Mouse (Mus musculus) G1E-ER4 (cell line): ENCODE measurements around the gene Ninl. TPM values are rescaled to one million over a fixed set of nuclear protein-coding genes. Genes with fewer than 3 reads are reported as not detected.

Source experiments
- GATA1 ChIP-seq: IDR thresholded peaks from one replicate; pipeline ENCODE4 v1.8.0; 2012; ENCODE audit warnings: low read length, inconsistent platforms
- polyA plus RNA-seq: library from polyadenylated mRNA; stranded (reverse); fragments of >175 nt; gene quantifications from 2 replicates; pipeline ENCODE4 v1.2.3, GENCODE M21; 2012

Gene Ninl
- polyA plus RNA-seq, 1 experiment: 9.6 TPM

DNA sequence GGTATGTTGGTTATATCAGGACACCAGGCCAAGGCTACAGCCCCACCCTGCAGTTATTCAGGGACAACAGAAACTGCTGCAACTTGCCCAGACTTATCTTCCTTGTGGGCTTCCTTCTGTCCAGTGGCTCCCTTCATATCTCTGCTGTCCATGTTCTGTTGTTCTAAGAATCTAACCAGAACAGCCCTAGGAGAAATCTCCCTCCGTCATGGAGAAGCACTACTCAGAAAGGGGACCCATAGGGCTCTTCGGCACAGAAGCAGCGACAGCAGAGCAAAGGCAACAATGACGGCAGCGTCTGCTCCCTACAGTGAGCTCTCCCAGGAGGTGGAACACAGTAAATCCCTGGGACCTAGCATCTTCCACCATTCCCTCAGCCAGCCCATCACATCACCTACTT, 62.3 kb downstream of the Ninl start:
- TF ChIP-seq GATA1: peak; percentile 50

GRCm38 (mm10) chr2:150973401-150974115, 65.6 kb downstream of the Ninl start:
- TF ChIP-seq GATA1: no peak

DNA sequence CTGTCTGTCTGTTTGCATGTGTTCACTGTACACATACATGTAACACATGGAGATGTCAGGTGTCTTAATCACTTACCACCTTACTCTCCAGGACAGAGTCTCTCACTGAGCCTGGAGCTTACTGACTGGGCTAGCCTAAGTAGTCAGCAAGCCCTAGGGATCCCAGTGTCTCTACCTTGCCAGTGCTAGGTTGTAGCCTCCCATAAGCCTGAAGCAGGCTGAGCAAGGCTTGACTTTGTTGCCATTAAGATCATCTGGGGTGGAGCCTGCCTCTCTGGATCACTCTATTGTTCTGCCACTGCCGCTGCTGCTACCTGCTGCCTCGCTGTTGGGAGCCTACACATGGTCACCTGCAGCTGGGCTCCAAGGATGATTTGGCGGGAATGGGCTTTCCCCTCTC, 66.5 kb downstream of the Ninl start:
- no peak for TF ChIP-seq GATA1

- no peak for TF ChIP-seq GATA1
These were observed 67.3 kb downstream of the Ninl start for GRCm38 (mm10) chr2:150971856-150972255.

GRCm38 (mm10) chr2:150969231-150969630, 70.0 kb downstream of the Ninl start:
- TF ChIP-seq GATA1: no peak

- TF ChIP-seq GATA1: no peak
These were observed 71.7 kb downstream of the Ninl start for GRCm38 (mm10) chr2:150967491-150967890.

DNA sequence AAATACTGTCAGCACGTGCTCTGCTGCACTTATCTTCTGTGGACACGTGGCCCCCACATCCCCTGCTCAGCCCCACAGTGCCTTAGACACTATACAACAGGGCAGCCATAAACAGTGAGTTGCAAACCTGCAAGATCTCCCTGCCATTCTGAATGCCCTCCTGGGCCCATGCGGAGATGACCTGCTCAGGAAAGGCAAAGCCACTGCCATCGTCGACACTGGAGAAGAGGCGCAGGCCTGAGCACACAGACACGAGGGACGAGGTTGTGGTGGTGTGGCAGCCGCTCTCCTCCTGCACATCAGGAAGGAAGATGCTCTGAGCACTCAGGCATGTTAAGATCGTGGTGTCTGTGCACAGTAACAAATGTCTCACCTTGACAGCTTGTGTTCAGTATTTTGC, 73.2 kb downstream of the Ninl start:
- TF ChIP-seq GATA1: no peak

DNA sequence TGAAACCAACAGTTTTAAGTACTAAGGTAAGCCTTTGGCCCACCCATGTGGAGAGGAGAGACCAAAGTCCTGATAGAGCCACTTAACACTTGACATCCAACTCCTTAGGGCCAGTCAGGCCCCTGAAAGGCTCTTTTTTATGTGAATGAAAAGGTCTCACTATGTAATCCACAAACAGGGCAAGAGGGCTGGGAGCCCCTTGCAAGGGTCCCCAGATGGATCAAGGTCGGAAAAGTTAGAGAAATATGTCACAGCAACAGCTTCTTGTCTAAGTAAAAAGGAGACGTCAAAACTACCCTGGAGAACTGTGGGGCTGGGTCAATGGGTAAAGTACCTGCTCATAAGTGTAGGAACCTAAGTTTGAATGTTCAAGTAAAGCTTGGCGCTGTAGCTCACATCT, 74.5 kb downstream of the Ninl start:
- TF ChIP-seq GATA1: no peak

DNA sequence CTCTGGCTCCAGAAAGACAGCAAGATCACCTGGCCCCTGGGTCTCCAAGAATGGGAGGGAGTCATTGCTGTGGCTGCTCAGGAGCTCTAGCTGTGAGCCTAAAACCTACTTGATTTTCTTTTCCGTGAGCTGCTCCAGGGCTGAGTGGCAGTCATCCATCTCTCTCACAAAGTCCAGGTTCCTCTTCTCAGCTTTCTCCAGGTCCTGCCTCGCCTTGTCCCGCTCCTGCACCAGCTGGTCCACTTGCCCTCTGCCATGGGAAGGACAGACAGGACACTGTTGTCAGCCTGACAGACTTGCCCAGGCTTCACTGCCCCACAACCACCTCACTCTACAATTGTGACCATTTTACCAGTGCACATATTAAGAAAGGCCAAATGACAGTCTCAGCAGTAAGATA, 75.9 kb downstream of the Ninl start:
- TF ChIP-seq GATA1: no peak

DNA sequence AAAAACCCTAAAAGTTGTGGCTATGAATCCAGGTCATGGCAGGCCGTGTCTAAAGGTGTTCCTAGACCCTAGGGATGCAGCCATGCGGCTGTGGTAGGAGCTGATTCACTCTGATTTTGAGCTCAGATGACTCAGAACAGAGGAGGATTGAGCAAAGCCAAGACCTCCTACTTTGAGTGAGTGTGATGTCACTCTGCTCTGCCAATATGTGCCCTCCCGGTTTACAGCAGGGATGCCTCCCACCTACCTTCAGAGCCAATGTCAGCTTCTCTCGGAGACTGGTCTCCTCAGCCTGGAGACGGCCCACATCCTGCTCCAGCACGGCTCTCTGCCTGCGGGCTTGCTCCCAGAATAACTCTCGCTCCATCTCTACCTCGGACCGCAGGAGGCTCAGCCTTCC, 79.7 kb downstream of the Ninl start:
- TF ChIP-seq GATA1: no peak

DNA sequence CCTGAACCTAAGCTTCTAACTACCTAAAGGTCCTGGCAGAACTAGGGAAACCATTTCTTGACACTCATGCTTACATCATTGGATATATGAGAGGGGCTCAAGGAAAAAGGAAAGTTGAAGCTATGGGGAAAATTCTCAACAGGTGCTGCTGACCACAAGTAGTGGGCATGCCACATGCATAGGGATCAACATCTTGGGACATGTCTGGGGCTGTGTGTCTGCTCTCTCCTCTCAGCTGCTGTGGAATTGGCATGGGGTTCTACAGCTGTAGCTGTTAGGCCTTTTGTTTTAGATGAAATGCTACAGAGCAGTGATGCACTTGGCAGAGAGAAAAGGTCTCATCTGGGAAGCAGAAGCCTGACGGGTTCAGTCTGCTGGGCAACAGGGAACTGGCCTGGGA, 83.3 kb downstream of the Ninl start:
- TF ChIP-seq GATA1: no peak

DNA sequence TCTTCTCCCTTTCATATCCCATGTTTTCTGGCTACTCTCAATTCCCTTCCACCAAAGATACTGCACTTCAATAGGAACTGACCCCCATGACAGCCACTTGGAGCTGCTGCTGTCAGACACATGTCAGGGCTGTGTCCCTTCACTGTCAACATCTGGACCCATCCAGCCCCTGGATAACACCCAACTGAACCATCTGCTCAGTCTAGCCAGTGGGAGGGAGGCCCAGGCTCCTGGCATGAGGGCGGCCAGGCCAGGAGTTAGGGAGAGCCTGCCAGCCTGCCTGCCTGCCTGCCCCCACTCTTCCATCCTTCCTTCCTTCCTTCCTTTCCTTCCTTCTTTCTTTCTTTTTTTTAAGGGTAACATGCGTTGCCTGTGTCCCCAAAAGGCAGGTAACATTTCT, 88.0 kb downstream of the Ninl start:
- TF ChIP-seq GATA1: no peak

DNA sequence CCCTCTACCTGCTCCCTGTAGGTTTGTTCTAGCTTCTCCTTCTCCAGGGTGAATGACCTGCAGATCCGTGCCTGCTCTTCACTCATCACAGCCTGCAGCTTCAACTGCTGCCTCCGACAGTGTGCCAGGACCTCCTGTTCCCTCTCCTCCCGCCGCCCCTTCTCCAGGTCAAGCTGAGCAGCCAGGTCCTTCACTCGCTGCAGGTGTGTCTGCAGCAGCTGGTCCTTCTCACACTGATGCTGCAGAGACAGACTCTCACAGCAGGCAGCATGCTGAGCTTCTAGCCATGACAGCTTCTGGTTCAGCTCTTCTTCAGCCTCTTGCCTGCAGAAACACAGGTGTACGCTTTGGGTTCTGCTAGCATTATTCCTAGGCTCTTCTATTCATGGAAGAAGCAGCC, 89.1 kb downstream of the Ninl start:
- no peak for TF ChIP-seq GATA1

- TF ChIP-seq GATA1: no peak
These were observed 89.5 kb downstream of the Ninl start for GRCm38 (mm10) chr2:150949652-150950051.

DNA sequence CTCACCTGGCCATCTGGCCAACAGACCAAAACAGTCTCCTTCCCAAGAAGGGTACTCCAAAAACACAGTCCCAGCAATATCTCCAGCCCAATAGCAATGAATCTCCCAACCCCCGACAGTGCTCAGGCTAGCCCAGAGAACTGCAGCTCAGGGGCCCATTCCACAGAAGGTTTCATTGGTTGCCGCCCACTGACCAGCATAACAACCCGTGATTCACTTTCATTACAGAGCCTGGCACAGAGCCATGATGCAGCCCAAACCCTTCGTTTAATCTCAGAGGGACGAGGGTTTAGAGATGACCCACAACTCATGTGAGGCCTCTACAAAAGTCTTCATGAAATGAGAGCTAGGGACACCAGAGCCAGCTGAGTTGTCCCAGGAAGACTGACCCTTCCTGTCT, 90.4 kb downstream of the Ninl start:
- no peak for TF ChIP-seq GATA1

DNA sequence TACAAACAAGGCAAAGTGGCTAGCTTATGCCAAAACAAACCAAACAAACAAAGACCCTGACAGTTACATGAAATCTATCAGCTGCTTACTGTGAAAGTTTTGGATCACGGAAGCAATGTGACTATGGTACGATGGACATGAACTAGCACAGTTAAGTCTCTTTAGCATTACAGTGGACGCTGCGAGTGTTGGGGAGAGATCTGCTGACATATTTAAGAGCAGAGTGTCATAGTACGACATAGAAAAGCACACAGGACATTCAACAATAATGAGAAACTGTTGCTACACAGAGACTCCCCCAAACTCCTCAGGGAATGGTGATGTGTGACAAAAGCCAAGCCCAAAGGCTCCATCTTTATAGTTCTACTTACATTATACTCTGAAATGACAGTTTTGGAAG, 95.2 kb downstream of the Ninl start:
- no peak for TF ChIP-seq GATA1

- no peak for TF ChIP-seq GATA1
These were observed 104.5 kb downstream of the Ninl start for GRCm38 (mm10) chr2:150934659-150935058.

- TF ChIP-seq GATA1: no peak
These were observed 105.7 kb downstream of the Ninl start for GRCm38 (mm10) chr2:150933482-150933881.
